Mouse (Mus musculus): ENCODE results near the gene Gm49510. TPM values are rescaled to one million over a fixed set of nuclear protein-coding genes. Genes with fewer than 3 reads are reported as not detected.

Gm49510 gene
- total RNA-seq, 4 experiments from 2014 or later, result not detected

GRCm38 (mm10) chr15:78940325-78940724 is 40.9 kb downstream of the Gm49510 start:
- no peak for DNase-seq (ENCODE audit: low spot score)

- peak; percentile 82 for DNase-seq (ENCODE audit: low spot score)
Measured at GRCm38 (mm10) chr15:78942663-78943062, 43.2 kb downstream of the Gm49510 start.

- DNase-seq (ENCODE audit: low spot score), result no peak
Measured at GRCm38 (mm10) chr15:78946232-78946631, 46.8 kb downstream of the Gm49510 start.

GRCm38 (mm10) chr15:78947657-78948056 is 48.2 kb downstream of the Gm49510 start, which contains the start of gene Triobp:
Gene Triobp (plus strand): TSS chr15:78947724.
- DNase-seq (ENCODE audit: low spot score), result peak; percentile 89

GRCm38 (mm10) chr15:78948152-78948725 is 48.8 kb downstream of the Gm49510 start:
- DNase-seq (ENCODE audit: low spot score), result no peak

GRCm38 (mm10) chr15:78948883-78949282 is 49.4 kb downstream of the Gm49510 start:
- DNase-seq (ENCODE audit: low spot score), result no peak

GRCm38 (mm10) chr15:78955663-78956062 is 56.2 kb downstream of the Gm49510 start:
- no peak for DNase-seq (ENCODE audit: low spot score)

GRCm38 (mm10) chr15:78956351-78956750 is 56.9 kb downstream of the Gm49510 start:
- no peak for DNase-seq (ENCODE audit: low spot score)

- DNase-seq (ENCODE audit: low spot score), result no peak
Measured at GRCm38 (mm10) chr15:78957021-78957420, 57.6 kb downstream of the Gm49510 start.

GRCm38 (mm10) chr15:78959537-78959936 is 60.1 kb downstream of the Gm49510 start:
- no peak for DNase-seq (ENCODE audit: low spot score)

- DNase-seq (ENCODE audit: low spot score), result peak; percentile 57
Measured at GRCm38 (mm10) chr15:78960088-78960487, 60.6 kb downstream of the Gm49510 start.

GRCm38 (mm10) chr15:78962885-78963284 is 63.4 kb downstream of the Gm49510 start:
- peak; percentile 51 for DNase-seq (ENCODE audit: low spot score)

Small RNA genes within 50 kb of the gene (microRNA-seq; reads per million reads assigned to microRNA genes)
- gene Mir6955, result not detected

Other genes with a start within 250 kb of the Gm49510 start
- 1 to 10 TPM; 1.9 to 4.4 (median 2.5) TPM for gene Elfn2, start 180.9 kb upstream of the Gm49510 start, total RNA-seq (2022)
- gene Mfng, start 126.2 kb upstream of the Gm49510 start, total RNA-seq (2022), result 10 to 100 TPM in 1 of 4 experiments, 1 to 10 TPM in 3; 7.5 to 11.4 (median 9.5) TPM
- 10 to 100 TPM; 14.3 to 16.1 (median 15.2) TPM for gene Card10, start 96.6 kb upstream of the Gm49510 start, total RNA-seq (2022)
- 10 to 100 TPM; 30.5 to 40.3 (median 39.1) TPM for gene Cdc42ep1, start 57.0 kb upstream of the Gm49510 start, total RNA-seq (2022)
- gene Lgals2, start 44.1 kb upstream of the Gm49510 start, total RNA-seq (2022), result under 1 TPM in 1 of 4 experiments, not detected in 3; 0.65 TPM
- gene Gga1, start 22.5 kb upstream of the Gm49510 start, total RNA-seq (2022), result 10 to 100 TPM; 44.8 to 49.1 (median 46.3) TPM
- 1 to 10 TPM; 2.6 to 6.3 (median 4.1) TPM for gene Sh3bp1, start 101 bp downstream of the Gm49510 start, total RNA-seq (2022)
- gene Pdxp, start 14.3 kb downstream of the Gm49510 start, total RNA-seq (2022), result 1 to 10 TPM in 2 of 4 experiments, under 1 TPM in 2; 0.69 to 1.0 (median 0.88) TPM
- 100 to 1,000 TPM; 175 to 339 (median 222) TPM for gene Lgals1, start 27.1 kb downstream of the Gm49510 start, total RNA-seq (2022)
- gene Nol12, start 35.3 kb downstream of the Gm49510 start, total RNA-seq (2022), result 10 to 100 TPM; 14.7 to 17.9 (median 17.1) TPM
- 10 to 100 TPM; 30.2 to 31.3 (median 31.0) TPM for gene Triobp, start 48.1 kb downstream of the Gm49510 start, total RNA-seq (2022)
- gene H1f0, start 128.8 kb downstream of the Gm49510 start, total RNA-seq (2022), result 10 to 100 TPM; 64.1 to 92.7 (median 77.5) TPM
- gene Galr3, start 142.2 kb downstream of the Gm49510 start, total RNA-seq (2022), result not detected
- gene Ankrd54, start 163.2 kb downstream of the Gm49510 start, total RNA-seq (2022), result 1 to 10 TPM; 6.3 to 8.0 (median 7.6) TPM
- 10 to 100 TPM; 70.2 to 76.0 (median 74.9) TPM for gene Eif3l, start 175.5 kb downstream of the Gm49510 start, total RNA-seq (2022)
- 10 to 100 TPM; 41.2 to 42.2 (median 41.5) TPM for gene Micall1, start 209.2 kb downstream of the Gm49510 start, total RNA-seq (2022)
- 100 to 1,000 TPM; 124 to 149 (median 135) TPM for gene Polr2f, start 241.3 kb downstream of the Gm49510 start, total RNA-seq (2022)
- 1 to 10 TPM; 1.6 to 2.7 (median 2.4) TPM for gene 1700088E04Rik, start 241.6 kb downstream of the Gm49510 start, total RNA-seq (2022)

All from heart, adult 8-10 months (tissue).